Mouse (Mus musculus) myocyte (in vitro differentiated cells): ENCODE data around the gene Cdca7l.

ENCODE experiments used
- E2F4 ChIP-seq: IDR thresholded peaks from one replicate; pipeline ENCODE4 v1.6.1; 2011; ENCODE audit warnings: mild to moderate bottlenecking, control low read depth, moderate library complexity; ENCODE audit not compliant: insufficient read depth
- MYOD1 ChIP-seq, 3 experiments: IDR thresholded peaks; one replicate each; pipeline ENCODE4 v1.6.1; 2011; ENCODE audit warnings: control low read depth in 2 of 3, low read depth in 2 of 3, mild to moderate bottlenecking in 2 of 3, moderate library complexity in 1 of 3; ENCODE audit not compliant: insufficient read length in 2 of 3, control insufficient read depth in 1 of 3
- MYOG ChIP-seq, 3 experiments: IDR thresholded peaks; one replicate each; pipeline ENCODE4 v1.6.1; 2011; ENCODE audit warnings: control low read depth in 2 of 3, low read depth in 2 of 3, mild to moderate bottlenecking in 2 of 3; ENCODE audit not compliant: insufficient read length in 2 of 3, control insufficient read depth in 1 of 3, insufficient read depth in 1 of 3
- POLR2A ChIP-seq: IDR thresholded peaks from one replicate; pipeline ENCODE4 v1.6.1; 2011; ENCODE audit warnings: low read depth, mild to moderate bottlenecking, control low read depth, moderate library complexity; ENCODE audit not compliant: insufficient read length
- POLR2AphosphoS2 ChIP-seq: IDR thresholded peaks from one replicate; pipeline ENCODE4 v1.6.1; 2011; ENCODE audit warnings: low read depth, control low read depth; ENCODE audit not compliant: insufficient read length
- TCF3 ChIP-seq: IDR thresholded peaks from one replicate; pipeline ENCODE4 v1.6.1; 2011; ENCODE audit warnings: low read depth, control low read depth; ENCODE audit not compliant: insufficient read length
- USF1 ChIP-seq: IDR thresholded peaks from one replicate; pipeline ENCODE4 v1.6.1; 2011; ENCODE audit warnings: low read depth, mild to moderate bottlenecking, control low read depth, moderate library complexity

DNA sequence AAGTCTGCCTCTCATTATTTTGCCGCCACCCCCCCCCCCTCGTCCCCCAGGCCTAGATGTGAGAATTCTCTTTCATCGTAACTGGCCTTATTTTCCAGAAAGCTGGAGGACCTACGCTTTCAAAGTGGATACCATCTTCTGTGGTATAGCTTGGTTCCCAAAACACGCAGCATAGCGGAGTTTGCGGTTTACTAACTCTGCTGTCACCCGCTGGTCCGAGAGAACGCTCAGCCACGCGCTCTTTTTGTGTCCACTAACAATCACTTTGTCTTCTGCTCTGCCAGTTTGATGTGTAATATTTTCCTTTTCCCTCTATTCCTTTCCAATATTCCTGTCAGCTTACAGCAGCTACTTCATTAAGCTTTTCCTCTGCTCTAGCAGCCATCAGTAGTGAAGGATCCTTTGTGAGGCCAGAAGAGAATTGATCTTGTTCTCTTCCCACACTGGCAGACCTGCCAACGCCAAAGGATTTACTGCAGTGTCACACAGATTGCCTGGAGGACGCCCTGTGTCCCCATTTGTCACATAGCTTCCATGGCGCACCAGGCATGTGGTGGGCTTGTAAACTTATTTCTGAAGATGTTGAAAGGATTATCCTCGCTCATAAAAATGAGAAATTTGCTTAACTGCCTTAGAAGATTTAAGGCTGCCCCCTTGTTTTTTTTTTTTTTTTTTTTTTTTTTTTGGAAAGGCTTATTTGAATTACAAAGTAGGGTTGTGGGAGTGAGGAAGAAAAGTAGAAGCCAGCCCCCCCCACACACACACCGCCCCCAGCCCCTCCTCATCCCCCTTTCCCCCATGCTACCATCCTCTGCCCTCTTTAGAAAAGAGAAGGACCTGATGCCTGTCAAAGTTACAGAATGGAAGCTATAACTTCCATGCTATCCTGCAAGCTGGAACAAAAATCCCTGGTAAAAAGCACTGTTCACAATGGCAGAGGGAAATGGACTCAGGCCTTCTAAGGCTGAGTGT lies 4.6 kb downstream of the Cdca7l start:
- no peak for TF ChIP-seq MYOG (IDR thresholded peaks at IDR 0.05; ENCODE audit: control insufficient read depth in 1 of 3, insufficient read depth in 1 of 3, insufficient read length in 2 of 3, low read depth in 2 of 3)
- TF ChIP-seq POLR2A, result no peak
- no peak for TF ChIP-seq USF1
- no peak for TF ChIP-seq POLR2AphosphoS2
- TF ChIP-seq TCF3, result no peak
- no peak for TF ChIP-seq MYOD1 (IDR thresholded peaks at IDR 0.05; ENCODE audit: control insufficient read depth in 1 of 3, insufficient read length in 2 of 3, low read depth in 2 of 3)
- no peak for TF ChIP-seq E2F4
